Mouse (Mus musculus): Measurements from ENCODE around the gene Gm9887. TPM values are rescaled to one million over a fixed set of nuclear protein-coding genes. Genes with fewer than 3 reads are reported as not detected.

Gene Gm9887
- total RNA-seq (2021) = under 1 TPM; 0.60 to 0.61 TPM

DNA sequence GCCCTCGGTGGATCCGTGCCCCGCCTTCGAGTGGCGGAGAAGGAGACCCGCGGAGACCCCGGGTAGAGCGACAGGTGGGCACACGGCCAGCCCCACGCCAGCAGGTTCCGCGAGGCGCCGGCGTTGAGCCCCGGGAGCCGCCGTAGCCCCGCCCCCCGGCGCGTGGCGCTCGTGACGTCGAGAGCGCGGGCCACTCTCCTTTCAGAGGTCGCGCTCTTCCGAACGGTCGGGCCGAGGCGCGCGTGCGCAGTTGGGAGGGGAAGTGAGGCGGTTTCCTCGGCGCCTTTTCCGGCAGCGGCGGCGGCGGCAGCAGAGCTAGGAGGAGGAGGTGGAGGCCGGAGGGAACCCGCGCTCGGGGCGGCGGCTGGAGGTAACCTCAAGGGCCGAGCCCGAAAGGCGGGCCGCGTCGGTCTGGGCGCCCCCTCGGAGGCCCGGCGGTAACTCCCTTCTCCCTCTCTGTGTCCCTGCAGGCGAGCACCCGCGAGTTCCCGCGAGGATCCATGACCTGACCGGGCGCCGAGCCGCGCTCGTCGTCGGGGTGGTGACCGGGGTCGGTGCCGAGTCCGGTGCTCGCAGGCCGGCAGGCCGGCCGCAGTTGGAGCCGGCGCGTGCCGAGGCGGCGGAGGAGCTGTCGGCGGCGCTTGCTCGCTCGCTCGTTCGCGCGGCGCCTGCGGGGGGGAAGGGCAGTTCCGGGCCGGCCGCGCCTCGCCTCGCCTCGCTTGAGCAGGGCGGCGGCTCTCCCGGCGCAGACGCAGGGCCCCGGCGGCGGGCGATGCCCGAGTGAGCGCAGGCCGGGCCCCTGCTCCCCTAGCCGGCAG, at the start of gene Gm9887, which contains the start of gene Arf6:
Gene Gm9887 (minus strand): TSS at position 605 of the 818 bp plus-strand sequence.
Gene Arf6 (plus strand): TSS at position 297 of the 818 bp plus-strand sequence.
- intact Hi-C loops (cut with DNase I) = loop anchor here (2.0 to 5.0 kb wide), 4 partner anchors 51 to 203 kb away; no protein-coding TSS in a partner anchor
- peak; percentile 98 for DNase-seq (ENCODE audit: low spot score)

GRCm38 (mm10) chr12:69420716-69421115, 48.5 kb upstream of the Gm9887 start:
- intact Hi-C loops (cut with DNase I) = no loop called here
- DNase-seq (ENCODE audit: low spot score) = no peak

GRCm38 (mm10) chr12:69419606-69420005, 47.3 kb upstream of the Gm9887 start:
- no peak for DNase-seq (ENCODE audit: low spot score)
- intact Hi-C loops (cut with DNase I) = no loop called here

DNA sequence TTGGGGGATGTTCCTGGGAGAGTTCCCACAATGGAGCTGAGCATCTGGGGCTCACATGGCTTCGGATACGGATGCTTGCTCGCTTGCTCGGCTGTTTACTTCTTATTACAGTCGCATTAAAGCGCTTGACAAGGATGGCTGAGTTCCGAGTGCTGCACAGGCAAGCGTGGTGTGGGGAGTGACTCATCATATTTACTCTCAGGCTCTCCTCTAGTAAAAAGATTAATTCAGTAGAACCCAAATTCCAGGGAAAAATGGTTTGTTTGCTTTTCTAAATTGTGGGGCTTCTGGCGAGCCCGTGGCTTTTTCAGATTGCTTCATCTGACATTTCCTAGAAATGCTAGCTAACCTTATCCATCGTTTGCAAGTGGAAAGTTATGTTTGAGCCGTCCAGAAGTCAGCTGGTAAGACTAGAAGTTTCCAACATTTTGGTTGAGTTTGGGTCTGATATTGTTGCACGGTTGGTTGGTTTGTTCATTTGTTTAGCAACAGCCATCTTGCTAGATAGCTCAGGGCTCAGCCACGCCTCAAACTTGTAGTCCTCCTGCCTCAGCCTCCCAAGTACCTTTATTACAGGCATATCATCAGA, 46.9 kb upstream of the Gm9887 start:
- no peak for DNase-seq (ENCODE audit: low spot score)
- intact Hi-C loops (cut with DNase I) = no loop called here

GRCm38 (mm10) chr12:69418606-69419005, 46.3 kb upstream of the Gm9887 start:
- intact Hi-C loops (cut with DNase I) = no loop called here
- DNase-seq (ENCODE audit: low spot score) = no peak

GRCm38 (mm10) chr12:69417701-69418291, 45.5 kb upstream of the Gm9887 start:
- DNase-seq (ENCODE audit: low spot score) = no peak
- intact Hi-C loops (cut with DNase I) = no loop called here

DNA sequence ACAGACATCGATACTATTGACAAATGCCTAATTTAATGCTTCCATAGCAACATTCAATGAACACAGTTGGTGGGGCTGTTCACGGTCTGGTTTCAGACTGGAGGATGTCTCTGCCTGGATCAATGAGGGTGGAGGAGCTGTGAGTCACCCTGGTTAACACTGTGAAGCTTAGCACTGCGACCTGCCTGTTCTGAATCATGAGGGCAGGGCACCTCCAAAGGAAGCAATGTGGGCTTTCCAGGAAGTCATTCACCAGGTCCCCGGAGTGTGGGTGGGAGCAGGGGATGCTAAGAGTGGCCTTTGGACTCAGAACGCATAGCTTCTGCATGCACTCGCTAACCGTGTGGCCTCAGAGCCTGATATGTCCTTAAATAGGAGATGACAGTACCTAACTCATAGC, 44.5 kb upstream of the Gm9887 start:
- no peak for DNase-seq (ENCODE audit: low spot score)
- intact Hi-C loops (cut with DNase I) = no loop called here

- intact Hi-C loops (cut with DNase I) = loop anchor here (2.0 kb wide), 1 partner anchor 88 kb away; no protein-coding TSS in a partner anchor
- DNase-seq (ENCODE audit: low spot score) = no peak
These were observed 42.7 kb upstream of the Gm9887 start for GRCm38 (mm10) chr12:69414826-69415572.

GRCm38 (mm10) chr12:69413303-69413702, 41.0 kb upstream of the Gm9887 start:
- intact Hi-C loops (cut with DNase I) = no loop called here
- no peak for DNase-seq (ENCODE audit: low spot score)

GRCm38 (mm10) chr12:69411936-69412335, 39.7 kb upstream of the Gm9887 start:
- intact Hi-C loops (cut with DNase I) = no loop called here
- DNase-seq (ENCODE audit: low spot score) = no peak

DNA sequence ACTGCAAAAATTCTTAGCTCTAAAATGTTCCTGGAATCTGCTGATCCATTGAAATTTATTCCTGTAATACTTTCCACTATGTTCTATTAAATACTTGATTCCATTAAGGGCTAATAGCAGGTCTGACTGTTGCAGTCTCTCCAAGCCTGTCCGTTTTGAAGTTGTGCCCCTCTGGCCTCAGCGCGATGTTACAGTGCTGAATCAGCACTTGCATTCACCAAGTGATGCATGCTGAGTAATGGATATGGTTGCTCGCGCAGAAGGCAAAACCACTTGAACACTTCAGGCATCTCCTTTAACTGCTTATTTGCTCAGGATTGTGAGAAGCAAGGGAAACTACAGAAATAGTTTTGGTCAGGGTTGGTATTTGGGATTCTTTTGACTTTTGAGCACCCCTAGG, 38.5 kb upstream of the Gm9887 start:
- intact Hi-C loops (cut with DNase I) = no loop called here
- no peak for DNase-seq (ENCODE audit: low spot score)

- intact Hi-C loops (cut with DNase I) = no loop called here
- no peak for DNase-seq (ENCODE audit: low spot score)
These were observed 30.4 kb upstream of the Gm9887 start for GRCm38 (mm10) chr12:69402594-69403167.

DNA sequence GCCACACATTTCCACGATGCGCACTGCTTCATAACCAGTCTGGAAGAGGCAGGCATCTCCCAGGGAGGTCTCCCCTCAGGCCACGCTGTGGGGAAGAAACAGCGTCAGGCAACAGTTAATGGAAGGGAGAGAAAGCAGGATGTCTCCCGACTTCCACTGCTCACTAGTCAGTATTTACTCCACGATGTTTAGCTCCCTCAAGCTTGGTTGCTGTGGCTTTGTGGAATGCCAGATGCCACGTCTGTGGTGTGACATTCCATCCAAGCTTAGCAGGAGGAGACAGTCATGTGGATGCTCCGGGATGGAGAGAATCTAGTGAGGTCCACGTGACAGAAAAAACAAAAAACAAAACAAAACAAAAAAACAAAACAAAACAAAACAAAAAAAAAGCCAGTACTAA, 29.8 kb upstream of the Gm9887 start:
- intact Hi-C loops (cut with DNase I) = no loop called here
- no peak for DNase-seq (ENCODE audit: low spot score)

DNA sequence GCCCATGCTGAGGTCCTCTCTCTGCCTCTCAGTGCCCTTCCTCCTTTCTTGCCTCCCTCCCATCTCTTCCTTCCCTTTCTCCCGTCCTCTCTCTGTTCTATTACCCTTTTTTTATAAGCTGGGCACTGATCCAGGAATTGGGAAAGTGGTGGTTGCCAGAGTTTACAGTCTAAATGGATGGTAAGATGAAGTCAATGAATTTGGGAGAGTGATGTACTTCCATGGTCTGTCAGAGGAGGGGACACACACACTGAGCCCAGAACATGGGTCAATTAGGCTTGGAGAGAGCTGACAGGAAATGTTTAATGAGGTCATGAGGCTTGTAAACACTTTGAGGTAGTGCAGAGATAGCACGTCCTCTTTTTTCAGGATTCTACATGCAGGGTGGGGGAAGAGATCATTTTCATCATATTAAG, 28.6 kb upstream of the Gm9887 start:
- intact Hi-C loops (cut with DNase I) = no loop called here
- no peak for DNase-seq (ENCODE audit: low spot score)

DNA sequence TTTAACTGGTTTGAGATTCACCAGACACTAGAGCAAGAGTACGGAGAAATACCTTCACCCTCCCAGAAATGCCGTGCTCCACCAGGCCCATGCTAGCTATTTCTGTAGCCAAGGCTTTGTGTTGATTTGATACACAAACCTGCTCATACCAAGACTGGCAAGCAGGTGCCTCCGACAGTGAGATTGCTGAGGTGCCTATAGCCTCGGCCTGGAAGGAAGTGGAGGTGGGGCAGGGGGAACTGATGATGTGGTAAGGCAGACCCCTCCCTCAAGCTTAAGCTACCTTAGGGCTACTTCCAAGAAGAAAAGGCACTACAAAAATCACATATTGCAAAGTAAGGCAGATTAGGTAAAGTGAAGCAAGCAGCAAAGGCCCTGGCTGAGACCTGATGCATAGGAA, 28.1 kb upstream of the Gm9887 start:
- intact Hi-C loops (cut with DNase I) = no loop called here
- no peak for DNase-seq (ENCODE audit: low spot score)

DNA sequence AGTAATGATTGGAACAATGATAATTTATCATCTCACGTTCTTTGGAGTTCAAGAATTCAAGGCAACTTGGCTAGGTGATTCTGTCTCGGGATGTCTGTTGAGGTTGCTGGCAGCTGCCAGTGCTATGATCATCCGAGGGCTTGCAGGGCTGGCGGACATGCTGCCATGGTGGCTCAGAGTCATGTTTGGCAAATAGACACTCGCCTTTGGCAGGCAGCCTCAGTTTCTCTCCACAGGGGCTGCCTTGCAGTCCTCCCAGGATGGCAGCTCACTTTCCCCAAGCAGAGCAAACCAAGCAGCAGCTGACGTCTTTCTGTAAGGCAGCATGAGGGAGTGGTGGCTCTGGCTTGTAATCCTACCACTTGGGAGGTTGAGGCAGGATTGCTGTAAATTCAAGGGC, 22.2 kb upstream of the Gm9887 start:
- no peak for DNase-seq (ENCODE audit: low spot score)
- intact Hi-C loops (cut with DNase I) = no loop called here

DNA sequence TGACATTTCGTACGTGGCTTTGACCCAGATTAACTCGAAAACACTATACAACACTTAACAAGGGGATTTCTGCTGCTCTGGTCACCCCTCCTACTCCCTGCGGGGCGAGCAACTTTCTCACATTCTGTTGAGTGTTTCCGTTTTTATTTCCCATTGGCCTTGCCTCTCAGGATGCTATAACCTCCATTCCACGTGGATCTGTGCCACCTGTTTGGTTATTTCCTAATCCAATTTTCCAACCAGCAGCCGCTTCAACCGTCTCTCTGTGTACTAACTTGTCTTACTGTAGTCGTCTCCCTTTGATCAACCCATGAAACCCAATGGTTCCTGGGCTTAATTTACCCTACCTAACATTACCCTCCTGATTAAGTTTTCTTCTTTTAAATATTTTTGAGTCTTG, 20.8 kb upstream of the Gm9887 start:
- intact Hi-C loops (cut with DNase I) = no loop called here
- DNase-seq (ENCODE audit: low spot score) = no peak

DNA sequence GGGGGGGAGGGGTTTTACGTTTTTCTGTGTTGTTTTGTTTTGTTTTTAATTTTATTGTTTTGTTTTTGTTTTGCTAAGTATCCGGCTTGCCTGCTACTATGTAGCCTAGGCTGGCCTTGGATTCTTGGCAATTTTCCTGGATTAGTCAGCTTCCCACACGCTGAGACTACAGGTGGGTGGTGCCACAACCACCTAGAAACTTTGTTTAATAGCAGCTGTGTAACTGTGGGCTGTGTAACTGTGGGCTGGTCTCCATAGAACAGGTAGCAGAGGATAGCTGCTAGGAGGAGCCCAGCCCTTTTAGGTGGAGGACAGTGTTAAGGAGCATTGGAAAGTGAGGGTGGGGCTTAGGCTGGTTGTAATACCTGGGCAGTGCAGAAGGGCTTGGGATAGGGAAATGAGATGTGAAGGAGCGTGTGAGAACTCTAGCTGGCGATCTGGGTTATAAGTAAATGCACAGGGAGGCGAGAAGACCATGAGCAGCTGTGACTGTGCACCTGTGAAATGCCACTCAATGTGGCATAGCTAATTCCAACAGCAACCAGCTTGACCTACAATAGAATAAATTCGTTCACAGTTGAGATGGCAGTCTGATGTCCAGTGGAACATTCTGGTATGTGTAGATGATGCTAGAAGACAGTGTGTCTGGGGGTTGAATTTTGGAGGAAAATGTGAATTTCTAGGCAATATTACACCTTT, 17.9 kb upstream of the Gm9887 start:
- intact Hi-C loops (cut with DNase I) = no loop called here
- DNase-seq (ENCODE audit: low spot score) = no peak

DNA sequence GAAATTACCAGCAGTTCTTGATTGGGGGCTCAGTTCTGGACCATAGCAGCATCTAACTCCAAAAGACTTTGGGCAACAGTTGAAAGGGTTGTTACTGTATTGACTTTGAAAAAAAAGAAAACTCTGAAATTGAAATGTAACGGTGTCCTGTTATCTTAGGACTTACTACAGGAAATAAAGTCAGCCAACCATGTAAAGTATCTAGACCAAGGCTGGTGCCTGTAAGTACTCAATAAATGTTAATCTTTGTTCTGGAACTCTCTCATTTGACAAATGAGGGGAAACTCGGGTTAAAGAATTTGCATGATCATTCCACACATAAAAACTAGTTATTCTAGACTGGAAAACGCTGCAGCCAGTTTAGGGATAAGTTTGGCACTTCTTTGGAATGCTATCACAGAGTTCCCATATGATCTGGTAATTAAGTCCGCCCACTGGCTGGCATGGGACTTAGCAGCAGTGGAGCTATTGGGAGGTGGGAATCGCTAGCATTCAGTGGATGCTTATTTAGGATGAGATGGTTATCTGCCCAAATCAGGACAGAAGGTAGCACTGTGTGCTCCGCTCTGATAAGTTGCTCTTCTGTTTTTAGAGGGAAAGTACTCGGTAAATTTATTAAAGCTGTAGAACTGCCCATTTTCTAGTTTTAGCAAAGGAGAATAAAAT, 17.1 kb upstream of the Gm9887 start:
- intact Hi-C loops (cut with DNase I) = no loop called here
- no peak for DNase-seq (ENCODE audit: low spot score)
